Mouse (Mus musculus): Measurements from ENCODE around the gene Pex5l. TPM values are rescaled to one million over a fixed set of nuclear protein-coding genes. Genes with fewer than 3 reads are reported as not detected.

The Pex5l gene
- polyA plus RNA-seq, 1 experiment from 2014 or later, result 0.19 TPM

GRCm38 (mm10) chr3:32939802-32940501 is 203.1 kb downstream of the Pex5l start:
- Histone ChIP-seq H3K27ac (ENCODE audit: low read length) (no peak overlapping the region), H3K4me3 (ENCODE audit: low read length) (no peak overlapping the region), H3K4me1 (replicated peaks; ENCODE audit: control insufficient read depth, insufficient read depth, low read length) (no peaks in the 10 kb centered on the region), H3K4me2 (ENCODE audit: low read depth, low read length) (no peak overlapping the region), H3K36me3 (ENCODE audit: control insufficient read depth, insufficient read depth, low read length) (no peaks in the 10 kb centered on the region), H3K9me3 (ENCODE audit: control insufficient read depth, low read length) (no peaks in the 10 kb centered on the region), H3K27me3 (ENCODE audit: control insufficient read depth, insufficient read depth, low read depth, low read length) (no peaks in the 10 kb centered on the region), H3K9ac (ENCODE audit: low read length) (no peak overlapping the region)
- 49% methylated on average over 8 of the region's 8 CpGs for WGBS
- ATAC-seq (ENCODE audit: low read depth), result no peak

GRCm38 (mm10) chr3:32924168-32924567 is 218.9 kb downstream of the Pex5l start:
- no peak overlapping the region for H3K4me2 ChIP-seq (ENCODE audit: low read depth, low read length)
- no peak for ATAC-seq (ENCODE audit: low read depth)
- 84% methylated on average over 6 of the region's 6 CpGs for WGBS
- H3K9me3 ChIP-seq (ENCODE audit: control insufficient read depth, low read length), result 0 out of 2 replicates have a peak, but pooled peaks cover 2% of the 10 kb centered on the region
- H3K27me3 ChIP-seq (ENCODE audit: control insufficient read depth, insufficient read depth, low read depth, low read length), result no peaks in the 10 kb centered on the region
- H3K4me1 ChIP-seq (replicated peaks; ENCODE audit: control insufficient read depth, insufficient read depth, low read length), result no peaks in the 10 kb centered on the region
- no peak overlapping the region for H3K4me3 ChIP-seq (ENCODE audit: low read length)
- H3K27ac ChIP-seq (ENCODE audit: low read length), result no peak overlapping the region
- peaks cover 9% of the 10 kb centered on the region for H3K36me3 ChIP-seq (ENCODE audit: control insufficient read depth, insufficient read depth, low read length)
- H3K9ac ChIP-seq (ENCODE audit: low read length), result no peak overlapping the region

DNA sequence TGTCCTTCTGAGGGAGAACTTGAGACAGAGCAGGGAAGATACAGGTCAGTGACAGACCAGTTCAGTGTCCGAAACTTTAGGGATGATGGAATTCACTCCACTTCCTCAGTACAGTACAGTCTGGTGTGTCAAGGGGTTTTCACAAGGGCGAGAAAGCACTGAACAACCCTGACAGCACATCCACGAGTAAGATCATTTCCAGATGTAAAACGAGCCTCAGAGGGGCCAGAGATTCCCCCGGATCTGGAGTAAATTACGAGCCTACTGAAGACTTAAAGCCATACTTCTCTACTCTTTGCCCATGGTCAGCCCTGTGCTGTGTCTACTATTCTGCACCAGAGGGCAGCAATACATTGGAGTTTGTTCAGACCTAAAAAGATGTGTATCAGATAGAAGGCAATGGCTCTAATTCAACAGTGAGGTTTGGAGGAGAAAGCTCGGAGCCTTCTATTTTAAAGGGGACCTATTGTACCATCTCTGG is 232.9 kb downstream of the Pex5l start:
- Histone ChIP-seq H3K36me3 (ENCODE audit: control insufficient read depth, insufficient read depth, low read length) (peaks cover 7% of the 10 kb centered on the region; the same call in 1 of the 2 replicates), H3K9ac (ENCODE audit: low read length) (no peak overlapping the region), H3K4me3 (ENCODE audit: low read length) (no peak overlapping the region), H3K27ac (ENCODE audit: low read length) (no peak overlapping the region), H3K27me3 (ENCODE audit: control insufficient read depth, insufficient read depth, low read depth, low read length) (no peaks in the 10 kb centered on the region), H3K4me2 (ENCODE audit: low read depth, low read length) (no peak overlapping the region), H3K4me1 (replicated peaks; ENCODE audit: control insufficient read depth, insufficient read depth, low read length) (no peaks in the 10 kb centered on the region), H3K9me3 (ENCODE audit: control insufficient read depth, low read length) (no peaks in the 10 kb centered on the region)
- ATAC-seq (ENCODE audit: low read depth), result no peak
- WGBS, result 60% methylated on average over 7 of the region's 7 CpGs

GRCm38 (mm10) chr3:32908400-32908799 is 234.6 kb downstream of the Pex5l start:
- no peaks in the 10 kb centered on the region for H3K36me3 ChIP-seq (ENCODE audit: control insufficient read depth, insufficient read depth, low read length)
- no peak overlapping the region for H3K27ac ChIP-seq (ENCODE audit: low read length)

GRCm38 (mm10) chr3:32905850-32906779 is 236.9 kb downstream of the Pex5l start:
- H3K4me2 ChIP-seq (ENCODE audit: low read depth, low read length), result no peak overlapping the region
- 72% methylated on average over 8 of the region's 8 CpGs for WGBS
- no peak overlapping the region for H3K4me3 ChIP-seq (ENCODE audit: low read length)
- H3K27ac ChIP-seq (ENCODE audit: low read length), result no peak overlapping the region
- peaks cover 4% of the 10 kb centered on the region; the same call in 1 of the 2 replicates for H3K36me3 ChIP-seq (ENCODE audit: control insufficient read depth, insufficient read depth, low read length)
- no peaks in the 10 kb centered on the region for H3K27me3 ChIP-seq (ENCODE audit: control insufficient read depth, insufficient read depth, low read depth, low read length)
- H3K9ac ChIP-seq (ENCODE audit: low read length), result no peak overlapping the region
- H3K4me1 ChIP-seq (replicated peaks; ENCODE audit: control insufficient read depth, insufficient read depth, low read length), result no peaks in the 10 kb centered on the region
- no peak for ATAC-seq (ENCODE audit: low read depth)
- no peaks in the 10 kb centered on the region for H3K9me3 ChIP-seq (ENCODE audit: control insufficient read depth, low read length)

More at GRCm38 (mm10) chr3:32908400-32908799, 234.6 kb downstream of the Pex5l start:
- WGBS, result 70% methylated on average over 3 of the region's 3 CpGs
- Histone ChIP-seq H3K27me3 (ENCODE audit: control insufficient read depth, insufficient read depth, low read depth, low read length) (no peaks in the 10 kb centered on the region), H3K4me3 (ENCODE audit: low read length) (no peak overlapping the region), H3K9ac (ENCODE audit: low read length) (no peak overlapping the region), H3K4me2 (ENCODE audit: low read depth, low read length) (no peak overlapping the region), H3K9me3 (ENCODE audit: control insufficient read depth, low read length) (no peaks in the 10 kb centered on the region), H3K4me1 (replicated peaks; ENCODE audit: control insufficient read depth, insufficient read depth, low read length) (no peaks in the 10 kb centered on the region)
- no peak for ATAC-seq (ENCODE audit: low read depth)

- H3K27ac ChIP-seq (ENCODE audit: low read length), result no peak overlapping the region
These were observed 238.4 kb downstream of the Pex5l start for GRCm38 (mm10) chr3:32904599-32904998.

DNA sequence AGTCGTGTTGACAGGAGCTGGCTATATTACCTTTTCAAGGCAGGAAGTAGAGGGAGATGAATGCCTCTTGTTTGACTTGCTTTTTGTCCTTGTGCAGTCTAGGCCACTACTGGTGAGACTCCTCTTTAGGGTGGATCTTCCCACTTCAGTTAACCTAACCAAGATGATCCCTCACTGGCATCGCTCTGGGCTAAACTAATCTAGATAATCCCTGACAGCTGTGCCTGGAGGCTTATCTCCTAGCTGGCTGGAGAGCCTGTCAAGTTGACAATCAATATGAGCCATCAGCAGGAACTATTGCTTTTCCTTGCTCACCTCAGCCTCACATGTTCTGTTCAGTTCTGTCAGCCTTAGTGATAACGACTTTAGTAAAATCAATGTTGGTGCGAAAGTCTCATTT is 239.6 kb downstream of the Pex5l start:
- H3K4me2 ChIP-seq (ENCODE audit: low read depth, low read length), result no peak overlapping the region
- H3K4me3 ChIP-seq (ENCODE audit: low read length), result no peak overlapping the region
- H3K36me3 ChIP-seq (ENCODE audit: control insufficient read depth, insufficient read depth, low read length), result peaks cover 4% of the 10 kb centered on the region; the same call in 1 of the 2 replicates
- no peak for ATAC-seq (ENCODE audit: low read depth)
- H3K4me1 ChIP-seq (replicated peaks; ENCODE audit: control insufficient read depth, insufficient read depth, low read length), result no peaks in the 10 kb centered on the region
- WGBS, result 31% methylated on average over 4 of the region's 4 CpGs
- H3K9ac ChIP-seq (ENCODE audit: low read length), result no peak overlapping the region
- no peak overlapping the region for H3K27ac ChIP-seq (ENCODE audit: low read length)
- no peaks in the 10 kb centered on the region for H3K27me3 ChIP-seq (ENCODE audit: control insufficient read depth, insufficient read depth, low read depth, low read length)
- no peaks in the 10 kb centered on the region for H3K9me3 ChIP-seq (ENCODE audit: control insufficient read depth, low read length)

More at GRCm38 (mm10) chr3:32904599-32904998, 238.4 kb downstream of the Pex5l start:
- no peak for ATAC-seq (ENCODE audit: low read depth)
- Histone ChIP-seq H3K9me3 (ENCODE audit: control insufficient read depth, low read length) (no peaks in the 10 kb centered on the region), H3K4me1 (replicated peaks; ENCODE audit: control insufficient read depth, insufficient read depth, low read length) (no peaks in the 10 kb centered on the region), H3K4me2 (ENCODE audit: low read depth, low read length) (no peak overlapping the region), H3K9ac (ENCODE audit: low read length) (no peak overlapping the region), H3K36me3 (ENCODE audit: control insufficient read depth, insufficient read depth, low read length) (peaks cover 4% of the 10 kb centered on the region; the same call in 1 of the 2 replicates), H3K4me3 (ENCODE audit: low read length) (no peak overlapping the region), H3K27me3 (ENCODE audit: control insufficient read depth, insufficient read depth, low read depth, low read length) (no peaks in the 10 kb centered on the region)
- WGBS, result 53% methylated on average over 1 of the region's 1 CpGs

Data from lung, embryonic 16.5 days (tissue).